Mouse (Mus musculus) liver, embryonic 14.5 days (tissue): Measurements from ENCODE around the gene Iqschfp.

Experiments used
- CTCF ChIP-seq: IDR thresholded peaks from 2 replicates; pipeline ENCODE4 v1.5.1; 2016; ENCODE audit warnings: antibody characterized with exemption, low read depth, control low read depth
- EP300 ChIP-seq: IDR thresholded peaks from 2 replicates; pipeline ENCODE4 v1.6.1; 2016; ENCODE audit warnings: antibody characterized with exemption, low read depth

DNA sequence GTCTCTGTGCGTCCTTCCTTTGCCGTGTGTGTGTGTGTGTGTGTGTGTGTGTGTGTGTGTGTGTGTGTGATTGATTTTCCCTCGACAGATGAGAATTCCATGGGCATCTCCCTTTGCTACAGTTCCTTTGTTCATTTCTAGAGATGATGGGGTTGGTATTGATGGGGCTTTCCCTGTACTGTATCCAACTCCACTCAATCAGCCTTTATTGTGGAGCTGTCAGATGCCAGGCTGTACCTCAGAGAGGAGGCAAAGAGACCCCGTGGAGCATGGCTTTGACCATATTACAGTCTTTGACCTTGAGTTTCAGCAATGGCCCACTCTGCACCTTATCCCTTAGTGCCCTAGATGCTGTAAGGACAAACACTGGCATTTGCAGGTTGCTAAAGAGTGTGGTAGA, 635.1 kb downstream of the Iqschfp start:
- TF ChIP-seq CTCF (no peak), EP300 (no peak)
